Mouse (Mus musculus) kidney, embryonic 14.5 days (tissue): ENCODE measurements around the gene Ptgir. TPM values are rescaled to one million over a fixed set of nuclear protein-coding genes. Genes with fewer than 3 reads are reported as not detected.

Experiments used
- ATAC-seq: fragments of 200-750 bp; cut with Nextera tagmentation; 2 replicates; pipeline ENCODE4 v1.8.0; 2017; ENCODE audit warnings: moderate number of reproducible peaks, mild to moderate bottlenecking, moderate TSS enrichment, moderate library complexity; ENCODE audit not compliant: low FRiP score, low TSS enrichment
- H3K27ac ChIP-seq: fragments of 300-500 bp; sonication (generic); 2 replicates; pipeline ENCODE4 v1.5.1; 2014; ENCODE audit warnings: low read depth, mild to moderate bottlenecking, low read length, moderate library complexity, mixed read lengths
- H3K27me3 ChIP-seq: fragments of 300-500 bp; sonication (generic); 2 replicates; pipeline ENCODE4 v1.6.1; 2014; ENCODE audit warnings: mild to moderate bottlenecking, low read length; ENCODE audit not compliant: control insufficient read depth, insufficient read depth
- H3K36me3 ChIP-seq: fragments of 300-500 bp; sonication (generic); 2 replicates; pipeline ENCODE4 v1.6.1; 2014; ENCODE audit warnings: low read length, mixed read lengths; ENCODE audit not compliant: control insufficient read depth, insufficient read depth
- H3K4me1 ChIP-seq: fragments of 300-500 bp; sonication (generic); 2 replicates; pipeline ENCODE4 v1.6.1; 2014; ENCODE audit warnings: low read length, mixed read lengths; ENCODE audit not compliant: control insufficient read depth, insufficient read depth
- H3K4me2 ChIP-seq: fragments of 300-500 bp; sonication (generic); replicated peaks from 2 replicates; pipeline ENCODE4 v1.6.1; 2014; ENCODE audit warnings: low read depth, mild to moderate bottlenecking, low read length
- H3K4me3 ChIP-seq: fragments of 300-500 bp; sonication (generic); 2 replicates; pipeline ENCODE4 v1.5.1; 2014; ENCODE audit warnings: mild to moderate bottlenecking, low read length
- H3K9ac ChIP-seq: fragments of 300-500 bp; sonication (generic); 2 replicates; pipeline ENCODE4 v1.6.1; 2014; ENCODE audit warnings: low read depth, mild to moderate bottlenecking, low read length, moderate library complexity
- H3K9me3 ChIP-seq: fragments of 300-500 bp; sonication (generic); 2 replicates; pipeline ENCODE4 v1.6.1; 2016; ENCODE audit warnings: low read length; ENCODE audit not compliant: control insufficient read depth
- WGBS: fragments of 180-500 bp; shearing (Covaris S2); extraction: QIAGEN DNeasy Blood & Tissue Kit; methylation state at CpG from one replicate; pipeline ENCODE4 v1.1.7; 2014; 5-methylcytosine and 5-hydroxymethylcytosine counted together
- polyA plus RNA-seq: library from polyadenylated mRNA; unstranded; fragments of >200 nt; fragmentation: Nextera tagmentation; extraction: Ambion mirVana; gene quantifications from 2 replicates; pipeline ENCODE4 v1.2.1, GENCODE M21; 2014

The Ptgir gene
- polyA plus RNA-seq, 1 experiment from 2014 or later: 1.4 TPM

GRCm38 (mm10) chr7:16874756-16875309 lies 31.5 kb upstream of the Ptgir start:
- Histone ChIP-seq H3K4me1 (peaks cover 3% of the 10 kb centered on the region), H3K9ac (no peak overlapping the region; the same call in 1 of the 2 replicates)
- under 1% methylated on average over 33 of the region's 33 CpGs for WGBS

GRCm38 (mm10) chr7:16875310-16875325 lies 31.2 kb upstream of the Ptgir start, which contains the start of gene Dact3:
Gene Dact3, plus strand, starts transcription at chr7:16875317.
- Histone ChIP-seq H3K9me3 (no peaks in the 10 kb centered on the region), H3K27ac (peak within 1 kb of the TSS; percentile 92), H3K9ac (peak within 1 kb of the TSS; percentile 86), H3K4me3 (peak within 1 kb of the TSS; percentile 74), H3K4me2 (peak within 1 kb of the TSS; percentile 83), H3K27me3 (no peaks in the 10 kb centered on the region), H3K36me3 (no peaks in the 10 kb centered on the region; the same call in 1 of the 2 replicates), H3K4me1 (peaks cover 4% of the 10 kb centered on the region)
- ATAC-seq: no peak
- WGBS: 10% methylated on average over 1 of the region's 1 CpGs

More at GRCm38 (mm10) chr7:16874756-16875309, 31.5 kb upstream of the Ptgir start:
- peak; percentile 96 for ATAC-seq
- H3K4me2 ChIP-seq: peak overlapping the region; percentile 83
- H3K27ac ChIP-seq: peak overlapping the region; percentile 92
- H3K36me3 ChIP-seq: no peaks in the 10 kb centered on the region; the same call in 1 of the 2 replicates
- no peaks in the 10 kb centered on the region for H3K27me3 ChIP-seq
- H3K4me3 ChIP-seq: peak overlapping the region; percentile 74
- no peaks in the 10 kb centered on the region for H3K9me3 ChIP-seq

- no peak for ATAC-seq
- peak overlapping the region; percentile 63; the same call in 1 of the 2 replicates for H3K27ac ChIP-seq
- peak overlapping the region; percentile 83 for H3K4me2 ChIP-seq
- H3K4me1 ChIP-seq: peaks cover 6% of the 10 kb centered on the region
- WGBS: under 1% methylated on average over 36 of the region's 42 CpGs
- H3K36me3 ChIP-seq: no peaks in the 10 kb centered on the region
- no peaks in the 10 kb centered on the region for H3K9me3 ChIP-seq
- H3K27me3 ChIP-seq: no peaks in the 10 kb centered on the region
- H3K4me3 ChIP-seq: peak overlapping the region; percentile 74
- H3K9ac ChIP-seq: peak overlapping the region; percentile 86
These were observed 31.0 kb upstream of the Ptgir start for GRCm38 (mm10) chr7:16875326-16875725.

GRCm38 (mm10) chr7:16876006-16876405 lies 30.3 kb upstream of the Ptgir start:
- H3K9me3 ChIP-seq: no peaks in the 10 kb centered on the region
- no peaks in the 10 kb centered on the region for H3K36me3 ChIP-seq
- H3K4me3 ChIP-seq: peak overlapping the region; percentile 74
- peak overlapping the region; percentile 86; the same call in 1 of the 2 replicates for H3K9ac ChIP-seq
- peaks cover 6% of the 10 kb centered on the region for H3K4me1 ChIP-seq
- H3K4me2 ChIP-seq: peak overlapping the region; percentile 83
- 7% methylated on average over 11 of the region's 11 CpGs for WGBS
- H3K27ac ChIP-seq: peak overlapping the region; percentile 63; the same call in 1 of the 2 replicates
- no peaks in the 10 kb centered on the region for H3K27me3 ChIP-seq
- no peak for ATAC-seq

- Histone ChIP-seq H3K4me1 (peaks cover 6% of the 10 kb centered on the region), H3K9ac (peak overlapping the region; percentile 86; the same call in 1 of the 2 replicates), H3K27ac (peak overlapping the region; percentile 63; the same call in 1 of the 2 replicates), H3K4me3 (peak overlapping the region; percentile 74), H3K27me3 (no peaks in the 10 kb centered on the region), H3K36me3 (no peaks in the 10 kb centered on the region), H3K4me2 (peak overlapping the region; percentile 83), H3K9me3 (no peaks in the 10 kb centered on the region)
- 0 out of 2 replicates have a peak, but pooled peaks have one; percentile 3 for ATAC-seq
- WGBS: 6% methylated on average over 13 of the region's 13 CpGs
These were observed 29.7 kb upstream of the Ptgir start for GRCm38 (mm10) chr7:16876608-16877007.

GRCm38 (mm10) chr7:16877717-16878116 lies 28.6 kb upstream of the Ptgir start:
- Histone ChIP-seq H3K4me3 (no peak overlapping the region), H3K36me3 (no peaks in the 10 kb centered on the region), H3K9me3 (no peaks in the 10 kb centered on the region), H3K9ac (no peak overlapping the region), H3K4me1 (peaks cover 6% of the 10 kb centered on the region), H3K4me2 (no peak overlapping the region), H3K27ac (no peak overlapping the region), H3K27me3 (no peaks in the 10 kb centered on the region)
- ATAC-seq: no peak
- WGBS: 88% methylated on average over 3 of the region's 3 CpGs

GRCm38 (mm10) chr7:16879796-16880547 lies 26.3 kb upstream of the Ptgir start:
- H3K27ac ChIP-seq: peak overlapping the region; percentile 38; the same call in 1 of the 2 replicates
- H3K4me3 ChIP-seq: no peak overlapping the region
- WGBS: 28% methylated on average over 9 of the region's 9 CpGs
- peaks cover 9% of the 10 kb centered on the region; the same call in 1 of the 2 replicates for H3K36me3 ChIP-seq
- H3K9me3 ChIP-seq: peaks cover under 1% of the 10 kb centered on the region; the same call in 1 of the 2 replicates
- H3K9ac ChIP-seq: no peak overlapping the region
- no peak overlapping the region for H3K4me2 ChIP-seq
- peaks cover under 1% of the 10 kb centered on the region; the same call in 1 of the 2 replicates for H3K27me3 ChIP-seq
- H3K4me1 ChIP-seq: peaks cover 6% of the 10 kb centered on the region
- ATAC-seq: 0 out of 2 replicates have a peak, but pooled peaks have one; percentile 10

- no peak overlapping the region for H3K4me3 ChIP-seq
- H3K27ac ChIP-seq: no peak overlapping the region
- H3K36me3 ChIP-seq: peaks cover 15% of the 10 kb centered on the region; the same call in 1 of the 2 replicates
- no peak overlapping the region for H3K9ac ChIP-seq
- ATAC-seq: no peak
- H3K9me3 ChIP-seq: peaks cover 7% of the 10 kb centered on the region
- H3K27me3 ChIP-seq: peaks cover 6% of the 10 kb centered on the region; the same call in 1 of the 2 replicates
- H3K4me1 ChIP-seq: peaks cover 6% of the 10 kb centered on the region
- H3K4me2 ChIP-seq: no peak overlapping the region
- 30% methylated on average over 5 of the region's 5 CpGs for WGBS
These were observed 25.7 kb upstream of the Ptgir start for GRCm38 (mm10) chr7:16880615-16881014.

GRCm38 (mm10) chr7:16883162-16883561 lies 23.1 kb upstream of the Ptgir start:
- Histone ChIP-seq H3K4me1 (peaks cover 6% of the 10 kb centered on the region), H3K27me3 (peaks cover 10% of the 10 kb centered on the region), H3K4me3 (no peak overlapping the region), H3K27ac (no peak overlapping the region), H3K9me3 (peaks cover 13% of the 10 kb centered on the region), H3K4me2 (no peak overlapping the region), H3K9ac (no peak overlapping the region), H3K36me3 (peaks cover 24% of the 10 kb centered on the region)
- ATAC-seq: no peak
- WGBS: 95% methylated on average over 6 of the region's 6 CpGs
